ENCODE assay signal across 26 mouse cellular contexts in genomic region chr10:4484986-4485385, GRCm38 (mm10). TPM values are rescaled to one million over a fixed set of nuclear protein-coding genes. Genes with fewer than 3 reads are reported as not detected.
A peak's percentile ranks its signal among the peaks of the same experiment; 100 is the strongest.
DNase-seq lines count a peak whose midpoint lies in the region; ATAC-seq and TF ChIP-seq lines count a peak whose summit lies in the region.
"Had no signal": no experiment of that assay in that cellular context is flagged by ENCODE, and none has a peak within 500 bp of the region (broad histone marks: within the 10 kb centered on the region; RNA-seq: fewer than 3 reads in every experiment).

No protein-coding gene starts in this region.

- H3K4me1 ChIP-seq in ES-Bruce4 (ENCODE audit: control insufficient read depth, insufficient read depth, low read length) (peaks cover 3% of the 10 kb centered on the region), MEL (ENCODE audit: control insufficient read depth in 1 of 2, insufficient read depth in 2 of 2, low read length in 2 of 2) (peaks cover 2 to 10% of the 10 kb centered on the region in 2 experiments; a peak in 3 of 4 replicates)
- peaks cover 7% of the 10 kb centered on the region for H3K4me1 ChIP-seq in hindbrain, embryonic 10.5 days (replicated peaks)
- H3K4me1 ChIP-seq: forebrain, embryonic 12.5 days had no signal

- TF ChIP-seq POLR2A in ES-Bruce4 (IDR thresholded peaks at IDR 0.05; ENCODE audit: insufficient read depth, low read length) (no peak), MEL (IDR thresholded peaks at IDR 0.05; ENCODE audit: control insufficient read depth in 1 of 2, insufficient read depth in 1 of 2, low read depth in 1 of 2, low read length in 2 of 2, poor library complexity in 1 of 2) (peak in 1 of 2 experiments; percentile 33; a peak in 1 of 4 replicates)

- peak; percentile 84 for DNase-seq in MEL (ENCODE audit: low read depth, low spot score)
- DNase-seq in ovary, adult 18-20 months (ENCODE audit: low spot score), result no peak
- DNase-seq in hindbrain, embryonic 10.5 days (ENCODE audit: low spot score), result no peak
- DNase-seq in gastrocnemius, adult 2 months, result no peak
- no peak for DNase-seq in neural tube, embryonic 10.5 days (ENCODE audit: extremely low spot score, low spot score)
- DNase-seq: adrenal gland, adult 2 months; adrenal gland, postnatal 10 days; adrenal gland, postnatal 25 days; cerebellum, adult 11 months; cerebellum, adult 18-20 months; cerebellum, adult 8-10 months; cerebellum, adult 9-11 months; cerebellum, postnatal 25 days; embryo, embryonic 11 days had no signal

- no peaks in the 10 kb centered on the region for H3K79me2 ChIP-seq in MEL (ENCODE audit: control insufficient read depth, insufficient read depth, low read length, poor library complexity)

- intact Hi-C loops in gastrocnemius, adult 2 months (cut with DNase I), result no loop called here

- H3K27me3 ChIP-seq in ES-Bruce4 (ENCODE audit: control insufficient read depth, insufficient read depth, low read length, poor library complexity, severe bottlenecking) (no peaks in the 10 kb centered on the region), MEL (ENCODE audit: control insufficient read depth in 1 of 2, insufficient read depth in 2 of 2, low read length in 2 of 2) (no peaks in the 10 kb centered on the region)
- H3K27me3 ChIP-seq in hindbrain, embryonic 10.5 days (ENCODE audit: insufficient read depth, poor library complexity, severe bottlenecking), result no peaks in the 10 kb centered on the region
- H3K27me3 ChIP-seq: embryonic facial prominence, embryonic 13.5 days; embryonic facial prominence, embryonic 15.5 days; forebrain, embryonic 12.5 days; Patski had no signal

- no peaks in the 10 kb centered on the region for H3K9me3 ChIP-seq in ES-Bruce4 (replicated peaks; ENCODE audit: control insufficient read depth, insufficient read depth, low read length, poor library complexity, severe bottlenecking)
- H3K9me3 ChIP-seq in MEL (replicated peaks; ENCODE audit: insufficient read depth, low read length), result no peaks in the 10 kb centered on the region
- H3K9me3 ChIP-seq in hindbrain, embryonic 10.5 days, result no peaks in the 10 kb centered on the region
- H3K9me3 ChIP-seq: embryonic facial prominence, embryonic 13.5 days; embryonic facial prominence, embryonic 15.5 days; forebrain, embryonic 10.5 days; forebrain, embryonic 12.5 days; G1E had no signal

- no peaks in the 10 kb centered on the region for H3K36me3 ChIP-seq in ES-Bruce4 (ENCODE audit: control insufficient read depth, insufficient read depth, low read length, poor library complexity, severe bottlenecking)
- peaks cover 0 to 10% of the 10 kb centered on the region in 2 experiments; a peak in 2 of 4 replicates for H3K36me3 ChIP-seq in MEL (ENCODE audit: control insufficient read depth in 1 of 2, insufficient read depth in 2 of 2, low read length in 2 of 2)
- no peaks in the 10 kb centered on the region for H3K36me3 ChIP-seq in hindbrain, embryonic 10.5 days
- H3K36me3 ChIP-seq: embryonic facial prominence, embryonic 13.5 days; embryonic facial prominence, embryonic 15.5 days; forebrain, embryonic 10.5 days; forebrain, embryonic 12.5 days; G1E had no signal

- TF ChIP-seq CTCF in ES-Bruce4 (IDR thresholded peaks at IDR 0.05; ENCODE audit: low read depth, low read length), result no peak
- TF ChIP-seq CTCF in MEL (IDR thresholded peaks at IDR 0.05 in 2 of 3, conservative IDR thresholded peaks at IDR 0.05 in 1 of 3; ENCODE audit: control insufficient read depth in 1 of 3, insufficient read depth in 1 of 3, low read depth in 2 of 3, low read length in 3 of 3, poor library complexity in 1 of 3, severe bottlenecking in 1 of 3), result no peak
- no peak for TF ChIP-seq CTCF in gastrocnemius, adult 2 months (IDR thresholded peaks at IDR 0.05)

- 88% methylated on average over 9 of the region's 9 CpGs for WGBS in hindbrain, embryonic 10.5 days

- no peak for TF ChIP-seq EP300 in ES-Bruce4 (IDR thresholded peaks at IDR 0.05; ENCODE audit: insufficient read depth, low read depth, low read length)
- peak; percentile 42 to 56; a peak in 2 of 4 replicates for TF ChIP-seq EP300 in MEL (IDR thresholded peaks at IDR 0.05; ENCODE audit: low read depth in 1 of 2, low read length in 2 of 2)

- no peak for TF ChIP-seq RAD21 in MEL (IDR thresholded peaks at IDR 0.05; ENCODE audit: low read depth, low read length)

- peak; percentile 29; the same call in 1 of the 2 replicates for ATAC-seq in common myeloid progenitor, adult 5-6 weeks (replicated peaks; ENCODE audit: low read depth, poor library complexity, severe bottlenecking)
- ATAC-seq in megakaryocyte progenitor cell, adult 5-6 weeks (replicated peaks; ENCODE audit: poor library complexity), result peak; percentile 54
- ATAC-seq: forebrain, embryonic 14.5 days; forebrain, embryonic 16.5 days; Patski had no signal

- no peak overlapping the region for H3K4me3 ChIP-seq in ES-Bruce4 (ENCODE audit: low read depth, low read length)
- H3K4me3 ChIP-seq in MEL (ENCODE audit: control insufficient read depth in 1 of 2, insufficient read depth in 1 of 2, low read depth in 2 of 2, low read length in 2 of 2), result peak overlapping the region in 1 of 2 experiments; percentile 6; a peak in 1 of 4 replicates
- H3K4me3 ChIP-seq in hindbrain, embryonic 10.5 days, result no peak overlapping the region
- H3K4me3 ChIP-seq in gastrocnemius, adult 2 months, result no peak overlapping the region
- H3K4me3 ChIP-seq: embryonic facial prominence, embryonic 13.5 days; embryonic facial prominence, embryonic 15.5 days; erythroblast, embryonic 14.5 days; forebrain, embryonic 10.5 days; forebrain, embryonic 12.5 days had no signal

- peak overlapping the region; percentile 79 for H3K27ac ChIP-seq in ES-Bruce4 (ENCODE audit: insufficient read depth, low read length)
- peak overlapping the region; percentile 64 for H3K27ac ChIP-seq in MEL (ENCODE audit: control insufficient read depth, low read depth, low read length)
- H3K27ac ChIP-seq in hindbrain, embryonic 10.5 days, result no peak overlapping the region
- no peak overlapping the region for H3K27ac ChIP-seq in gastrocnemius, adult 2 months
- H3K27ac ChIP-seq: embryonic facial prominence, embryonic 13.5 days; embryonic facial prominence, embryonic 15.5 days; forebrain, embryonic 10.5 days; forebrain, embryonic 12.5 days had no signal

- H3K9ac ChIP-seq in ES-Bruce4 (ENCODE audit: low read depth, poor library complexity, severe bottlenecking) (peak overlapping the region; percentile 42; the same call in 1 of the 2 replicates), MEL (ENCODE audit: control insufficient read depth, low read depth, low read length, poor library complexity, severe bottlenecking) (peak overlapping the region; percentile 42)
- H3K9ac ChIP-seq: embryonic facial prominence, embryonic 13.5 days; embryonic facial prominence, embryonic 15.5 days; forebrain, embryonic 12.5 days had no signal

TF ChIP-seq in MEL, 35 proteins besides CTCF, POLR2A, EP300 and RAD21 (continues in another document):
- TF ChIP-seq ZKSCAN1 (IDR thresholded peaks at IDR 0.05; ENCODE audit: low read depth, low read length) (no peak), MAX (IDR thresholded peaks at IDR 0.05; ENCODE audit: low read length) (peak; percentile 55), MYB (IDR thresholded peaks at IDR 0.05; ENCODE audit: low read depth, low read length) (no peak), GATA1 (IDR thresholded peaks at IDR 0.05; ENCODE audit: low read depth, low read length) (no peak), TAL1 (IDR thresholded peaks at IDR 0.05; ENCODE audit: low read length) (peak; percentile 28; the same call in 1 of the 2 replicates), MYC (IDR thresholded peaks at IDR 0.05; ENCODE audit: low read depth, low read length) (0 out of 2 replicates have a peak, but pooled peaks have one; percentile 25), ZC3H11A (IDR thresholded peaks at IDR 0.05; ENCODE audit: low read depth, low read length) (no peak), TBP (IDR thresholded peaks at IDR 0.05; ENCODE audit: low read depth, low read length) (peak; percentile 44; the same call in 1 of the 2 replicates), SMC3 (IDR thresholded peaks at IDR 0.05; ENCODE audit: low read depth, low read length) (no peak), ZNF384 (IDR thresholded peaks at IDR 0.05; ENCODE audit: low read depth, low read length) (no peak), HCFC1 (IDR thresholded peaks at IDR 0.05; ENCODE audit: low read depth, low read length) (peak; percentile 39; the same call in 1 of the 2 replicates)

RNA-seq across cellular contexts. Expression of gene Ccdc170, which starts 2.7 kb away (rescaled TPM):
- 4.2 and 6.8 TPM in 2 replicates for polyA plus RNA-seq in ES-Bruce4 (2011; ENCODE audit: insufficient read depth, insufficient read length, low read depth, missing spikeins)
- not detected in 2 replicates for total RNA-seq in MEL (2012; rRNA removed)
- not detected for polyA plus RNA-seq in MEL (2012; ENCODE audit: insufficient read depth in 1 of 2, insufficient read length in 2 of 2, low read depth in 1 of 2, low replicate concordance in 2 of 2, missing spikeins in 1 of 2)
- total RNA-seq in common myeloid progenitor, adult 5-6 weeks (2017), result not detected in 2 replicates
- 0.10 and 0.12 TPM in 2 replicates for total RNA-seq in megakaryocyte progenitor cell, adult 5-6 weeks (2015)
- 0.37 TPM in 1 of 2 replicates, not detected in the other for total RNA-seq in megakaryocyte progenitor cell, adult 5-6 weeks (2017)
- 0.06 and 0.34 TPM in 2 replicates for polyA plus RNA-seq in hindbrain, embryonic 10.5 days (2016; fragmentation: Nextera tagmentation; extraction: Ambion mirVana)
- under 1 TPM; 0.46 to 0.67 TPM for total RNA-seq in gastrocnemius, adult 2 months (2021)
- total RNA-seq: G1E had no signal
- polyA plus RNA-seq: erythroblast, embryonic 14.5 days; forebrain, embryonic 10.5 days; G1E had no signal

RNA-seq across cellular contexts. Expression of gene Armt1, which starts 52.7 kb away (rescaled TPM):
- polyA plus RNA-seq in ES-Bruce4 (2011; ENCODE audit: insufficient read depth, insufficient read length, low read depth, missing spikeins) (80.4 and 84.0 TPM in 2 replicates), MEL (2012; ENCODE audit: insufficient read depth in 1 of 2, insufficient read length in 2 of 2, low read depth in 1 of 2, low replicate concordance in 2 of 2, missing spikeins in 1 of 2) (10 to 100 TPM in 1 of 2 experiments, not detected in 1; 24.2 TPM)
- 23.7 and 25.1 TPM in 2 replicates for total RNA-seq in MEL (2012; rRNA removed)
- 25.6 and 28.2 TPM in 2 replicates for total RNA-seq in common myeloid progenitor, adult 5-6 weeks (2017)
- total RNA-seq in megakaryocyte progenitor cell, adult 5-6 weeks (2015), result 33.8 and 35.8 TPM in 2 replicates
- 36.9 and 52.4 TPM in 2 replicates for total RNA-seq in megakaryocyte progenitor cell, adult 5-6 weeks (2017)
- 27.4 and 31.7 TPM in 2 replicates for polyA plus RNA-seq in hindbrain, embryonic 10.5 days (2016; fragmentation: Nextera tagmentation; extraction: Ambion mirVana)
- total RNA-seq in gastrocnemius, adult 2 months (2021), result 10 to 100 TPM; 15.5 to 15.6 TPM

RNA-seq across cellular contexts. Expression of gene Rmnd1, which starts 52.8 kb away (rescaled TPM):
- polyA plus RNA-seq in ES-Bruce4 (2011; ENCODE audit: insufficient read depth, insufficient read length, low read depth, missing spikeins) (72.8 and 77.1 TPM in 2 replicates), MEL (2012; ENCODE audit: insufficient read depth in 1 of 2, insufficient read length in 2 of 2, low read depth in 1 of 2, low replicate concordance in 2 of 2, missing spikeins in 1 of 2) (10 to 100 TPM in 1 of 2 experiments, not detected in 1; 39.6 TPM)
- 30.6 and 38.8 TPM in 2 replicates for total RNA-seq in MEL (2012; rRNA removed)
- 34.6 and 41.6 TPM in 2 replicates for total RNA-seq in common myeloid progenitor, adult 5-6 weeks (2017)
- 74.5 and 95.0 TPM in 2 replicates for total RNA-seq in megakaryocyte progenitor cell, adult 5-6 weeks (2015)
- total RNA-seq in megakaryocyte progenitor cell, adult 5-6 weeks (2017), result 41.0 and 79.0 TPM in 2 replicates
- polyA plus RNA-seq in hindbrain, embryonic 10.5 days (2016; fragmentation: Nextera tagmentation; extraction: Ambion mirVana), result 42.8 and 49.0 TPM in 2 replicates
- 10 to 100 TPM; 31.8 to 55.6 TPM for total RNA-seq in gastrocnemius, adult 2 months (2021)

Comparison
In these comparisons a context has a peak if more than half of its experiments do, and no peak if none do; other contexts are left out.
1. H3K27ac ChIP-seq: peak in ES-Bruce4 (single experiment) and MEL (single experiment); none in hindbrain, embryonic 10.5 days (single experiment) and gastrocnemius, adult 2 months (single experiment).